27 mouse cellular contexts compared by ENCODE assay signal in genomic region chr3:146096986-146097385, GRCm38 (mm10). TPM values are rescaled to one million over a fixed set of nuclear protein-coding genes. Genes with fewer than 3 reads are reported as not detected.
"Had no signal": no experiment of that assay in that cellular context is flagged by ENCODE, and none has a peak within 500 bp of the region (broad histone marks: within the 10 kb centered on the region; RNA-seq: fewer than 3 reads in every experiment).

No protein-coding gene starts in this region.

- ATAC-seq: hindbrain, postnatal 0 days; intestine, embryonic 16.5 days; liver, embryonic 12.5 days had no signal

- DNase-seq: gastrocnemius, adult 2 months; gastrocnemius, postnatal 10 days; gastrocnemius, postnatal 25 days; heart, adult 18-20 months; heart, postnatal 14 days; heart, postnatal 36 days; kidney, adult 11 months; kidney, adult 2 months; kidney, adult 9 months; kidney, postnatal 14 days; kidney, postnatal 36 days; layer of hippocampus, adult 9-11 months; layer of hippocampus, postnatal 36 days; left cerebral cortex, postnatal 4 days had no signal

RNA-seq across cellular contexts. Expression of gene Wdr63, which starts 10.9 kb away (rescaled TPM):
- total RNA-seq: gastrocnemius, adult 2 months; gastrocnemius, postnatal 10 days; gastrocnemius, postnatal 25 days; heart, adult 8-10 months; heart, postnatal 36 days; hematopoietic stem cell, adult 5-6 weeks had no signal

RNA-seq across cellular contexts. Expression of gene Mcoln3, which starts 20.3 kb away (rescaled TPM):
- total RNA-seq: gastrocnemius, adult 2 months; gastrocnemius, postnatal 10 days; gastrocnemius, postnatal 25 days; heart, adult 8-10 months; heart, postnatal 36 days; hindbrain, postnatal 0 days; layer of hippocampus, adult 18-20 months; layer of hippocampus, adult 8-10 months; layer of hippocampus, postnatal 36 days; left cerebral cortex, adult 18-20 months; left cerebral cortex, adult 8-10 months; left cerebral cortex, postnatal 10 days; left cerebral cortex, postnatal 25 days; liver, adult 2 months had no signal

RNA-seq across cellular contexts. Expression of gene Mcoln2, which starts 52.6 kb away (rescaled TPM):
- total RNA-seq: hindbrain, postnatal 0 days; layer of hippocampus, adult 18-20 months; layer of hippocampus, postnatal 14 days; layer of hippocampus, postnatal 36 days; left cerebral cortex, adult 18-20 months; left cerebral cortex, adult 8-10 months; left cerebral cortex, postnatal 25 days; left cerebral cortex, postnatal 4 days had no signal
